Mouse (Mus musculus): ENCODE measurements around the gene Abhd12b.

DNA sequence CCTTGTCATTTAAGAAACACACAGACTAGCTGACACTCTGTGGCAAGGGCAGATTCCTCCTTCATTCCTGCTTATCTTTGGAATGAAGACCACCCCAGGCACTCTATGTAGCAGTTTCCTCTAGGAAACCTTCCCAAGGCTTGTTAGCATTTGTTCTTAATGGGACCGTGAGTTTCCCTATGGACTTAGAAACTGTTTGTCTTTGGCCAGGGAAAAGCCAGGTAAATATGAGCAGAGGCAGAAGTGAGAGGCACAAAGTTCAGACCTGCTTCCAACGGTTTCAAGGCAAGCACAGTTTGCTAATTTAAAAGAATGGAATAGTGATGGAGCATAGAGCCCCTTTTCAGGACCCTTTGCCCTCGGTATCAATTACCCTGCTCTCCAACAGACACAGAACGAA lies 69.4 kb downstream of the Abhd12b start:
- TF ChIP-seq CTCF (IDR thresholded peaks at IDR 0.05; ENCODE audit: borderline replicate concordance, insufficient read depth, low read length), result no peak
- TF ChIP-seq POLR2A (IDR thresholded peaks at IDR 0.05; ENCODE audit: low read depth, low read length), result no peak
